Mouse (Mus musculus) hindbrain, embryonic 16.5 days (tissue): ENCODE measurements around the gene Serpinb8. TPM values are rescaled to one million over a fixed set of nuclear protein-coding genes. Genes with fewer than 3 reads are reported as not detected.
A peak's percentile ranks its signal among the peaks of the same experiment; 100 is the strongest.

Experiments used
- ATAC-seq: fragments of 200-750 bp; cut with Nextera tagmentation; 2 replicates; pipeline ENCODE4 v1.8.0; 2017; ENCODE audit warnings: moderate TSS enrichment, moderate library complexity
- H3K27ac ChIP-seq: fragments of 300-500 bp; sonication (generic); 2 replicates; pipeline ENCODE4 v1.5.1; 2014; ENCODE audit warnings: low read depth, mild to moderate bottlenecking, control low read depth, low read length, moderate library complexity
- H3K27me3 ChIP-seq: fragments of 300-500 bp; sonication (generic); replicated peaks from 2 replicates; pipeline ENCODE4 v1.6.1; 2014; ENCODE audit warnings: low read length; ENCODE audit not compliant: control insufficient read depth, insufficient read depth
- H3K36me3 ChIP-seq: fragments of 300-500 bp; sonication (generic); 2 replicates; pipeline ENCODE4 v1.6.1; 2014; ENCODE audit warnings: mild to moderate bottlenecking, low read length, moderate library complexity, mixed read lengths; ENCODE audit not compliant: control insufficient read depth, insufficient read depth
- H3K4me1 ChIP-seq: fragments of 300-500 bp; sonication (generic); 2 replicates; pipeline ENCODE4 v1.6.1; 2014; ENCODE audit warnings: low read depth, low read length; ENCODE audit not compliant: control insufficient read depth, insufficient read depth
- H3K4me2 ChIP-seq: fragments of 300-500 bp; sonication (generic); 2 replicates; pipeline ENCODE4 v1.6.1; 2014; ENCODE audit warnings: mild to moderate bottlenecking, low read length, control low read depth, moderate library complexity
- H3K4me3 ChIP-seq: fragments of 300-500 bp; sonication (generic); 2 replicates; pipeline ENCODE4 v1.5.1; 2014; ENCODE audit warnings: mild to moderate bottlenecking, low read length, control low read depth, moderate library complexity
- H3K9ac ChIP-seq: fragments of 300-500 bp; sonication (generic); 2 replicates; pipeline ENCODE4 v1.6.1; 2014; ENCODE audit warnings: low read depth, mild to moderate bottlenecking, control low read depth, low read length, moderate library complexity
- H3K9me3 ChIP-seq: fragments of 300-500 bp; sonication (generic); 2 replicates; pipeline ENCODE4 v1.6.1; 2014; ENCODE audit warnings: mild to moderate bottlenecking, low read length, moderate library complexity; ENCODE audit not compliant: control insufficient read depth
- WGBS: fragments of 180-500 bp; shearing (Covaris S2); extraction: QIAGEN DNeasy Blood & Tissue Kit; methylation state at CpG from one replicate; pipeline ENCODE4 v1.1.7; 2014; 5-methylcytosine and 5-hydroxymethylcytosine counted together
- polyA plus RNA-seq: library from polyadenylated mRNA; unstranded; fragments of >200 nt; fragmentation: Nextera tagmentation; extraction: Ambion mirVana; gene quantifications from 2 replicates; pipeline ENCODE4 v1.2.1, GENCODE M21; 2015

Gene Serpinb8
- polyA plus RNA-seq, 1 experiment from 2014 or later: 0.55 TPM

GRCm38 (mm10) chr1:107622017-107622416 lies 32.2 kb downstream of the Serpinb8 start:
- Histone ChIP-seq H3K27ac (no peak overlapping the region), H3K4me3 (no peak overlapping the region), H3K27me3 (no peaks in the 10 kb centered on the region), H3K36me3 (no peaks in the 10 kb centered on the region), H3K4me1 (no peaks in the 10 kb centered on the region), H3K9ac (no peak overlapping the region), H3K9me3 (no peaks in the 10 kb centered on the region), H3K4me2 (no peak overlapping the region)
- ATAC-seq: no peak
- WGBS: 64% methylated on average over 4 of the region's 4 CpGs

GRCm38 (mm10) chr1:107635936-107636335 lies 46.1 kb downstream of the Serpinb8 start:
- whole genome bisulfite sequencing: 39% methylated on average over 4 of the region's 4 CpGs
- no peaks in the 10 kb centered on the region for H3K4me1 ChIP-seq
- peak; percentile 71; the same call in 1 of the 2 replicates for ATAC-seq
- H3K27me3 ChIP-seq: no peaks in the 10 kb centered on the region
- H3K27ac ChIP-seq: no peak overlapping the region
- H3K4me2 ChIP-seq: no peak overlapping the region
- no peaks in the 10 kb centered on the region for H3K9me3 ChIP-seq
- no peak overlapping the region for H3K9ac ChIP-seq
- H3K36me3 ChIP-seq: no peaks in the 10 kb centered on the region
- H3K4me3 ChIP-seq: no peak overlapping the region

- no peaks in the 10 kb centered on the region for H3K27me3 ChIP-seq
- H3K4me2 ChIP-seq: no peak overlapping the region
- no peak overlapping the region for H3K9ac ChIP-seq
- H3K36me3 ChIP-seq: no peaks in the 10 kb centered on the region
- H3K4me3 ChIP-seq: no peak overlapping the region
- no peaks in the 10 kb centered on the region for H3K9me3 ChIP-seq
- H3K4me1 ChIP-seq: no peaks in the 10 kb centered on the region
- WGBS: 62% methylated on average over 1 of the region's 1 CpGs
- H3K27ac ChIP-seq: no peak overlapping the region
- no peak for ATAC-seq
Observed at GRCm38 (mm10) chr1:107638056-107638455, 48.2 kb downstream of the Serpinb8 start.

- Histone ChIP-seq H3K4me1 (no peaks in the 10 kb centered on the region), H3K27me3 (no peaks in the 10 kb centered on the region), H3K36me3 (no peaks in the 10 kb centered on the region), H3K4me2 (no peak overlapping the region), H3K27ac (no peak overlapping the region), H3K9me3 (no peaks in the 10 kb centered on the region), H3K9ac (no peak overlapping the region), H3K4me3 (no peak overlapping the region)
- 81% methylated on average over 3 of the region's 3 CpGs for WGBS
- no peak for ATAC-seq
Observed at GRCm38 (mm10) chr1:107638459-107638858, 48.7 kb downstream of the Serpinb8 start.

GRCm38 (mm10) chr1:107642457-107643118 lies 52.8 kb downstream of the Serpinb8 start:
- ATAC-seq: no peak
- WGBS: 72% methylated on average over 2 of the region's 2 CpGs
- Histone ChIP-seq H3K9ac (no peak overlapping the region), H3K4me1 (no peaks in the 10 kb centered on the region), H3K4me3 (no peak overlapping the region), H3K36me3 (no peaks in the 10 kb centered on the region), H3K27ac (no peak overlapping the region), H3K27me3 (no peaks in the 10 kb centered on the region), H3K9me3 (no peaks in the 10 kb centered on the region), H3K4me2 (no peak overlapping the region)

GRCm38 (mm10) chr1:107645086-107645485 lies 55.3 kb downstream of the Serpinb8 start:
- Histone ChIP-seq H3K27me3 (no peaks in the 10 kb centered on the region), H3K36me3 (no peaks in the 10 kb centered on the region), H3K27ac (no peak overlapping the region), H3K9me3 (no peaks in the 10 kb centered on the region), H3K4me3 (no peak overlapping the region), H3K9ac (no peak overlapping the region), H3K4me1 (no peaks in the 10 kb centered on the region), H3K4me2 (no peak overlapping the region)
- ATAC-seq: no peak
- 77% methylated on average over 6 of the region's 6 CpGs for whole genome bisulfite sequencing

GRCm38 (mm10) chr1:107657689-107658088 lies 67.9 kb downstream of the Serpinb8 start:
- no peak for ATAC-seq
- no peak overlapping the region for H3K4me2 ChIP-seq
- no peaks in the 10 kb centered on the region for H3K36me3 ChIP-seq
- H3K27ac ChIP-seq: no peak overlapping the region
- no peaks in the 10 kb centered on the region for H3K27me3 ChIP-seq
- 87% methylated on average over 2 of the region's 2 CpGs for WGBS
- H3K4me3 ChIP-seq: no peak overlapping the region
- H3K4me1 ChIP-seq: no peaks in the 10 kb centered on the region
- no peak overlapping the region for H3K9ac ChIP-seq
- H3K9me3 ChIP-seq: no peaks in the 10 kb centered on the region

Other genes with a start within 250 kb of the Serpinb8 start
- 0.08 TPM in 1 of 2 replicates, not detected in the other for gene Serpinb11, start 228.8 kb upstream of the Serpinb8 start, polyA plus RNA-seq
- gene Serpinb7, start 190.4 kb upstream of the Serpinb8 start, polyA plus RNA-seq: 0.16 TPM in 1 of 2 replicates, not detected in the other
- gene Serpinb2, start 78.6 kb upstream of the Serpinb8 start, polyA plus RNA-seq: 0.10 TPM in 1 of 2 replicates, not detected in the other